Mouse (Mus musculus) stomach, embryonic 16.5 days (tissue): ENCODE measurements around the gene Ttc19. TPM values are rescaled to one million over a fixed set of nuclear protein-coding genes. Genes with fewer than 3 reads are reported as not detected.
"Not testable (repeated sequence)": the region's sequence is repeated elsewhere in the genome, so short reads cannot be mapped to it uniquely, and the experiment has no call there.

ENCODE experiments used
- ATAC-seq: fragments of 200-750 bp; cut with Nextera tagmentation; 2 replicates; pipeline ENCODE4 v1.8.0; 2017; ENCODE audit warnings: moderate number of reproducible peaks, moderate TSS enrichment; ENCODE audit not compliant: insufficient read depth, low FRiP score
- H3K27ac ChIP-seq: fragments of 300-500 bp; sonication (generic); 2 replicates; pipeline ENCODE4 v1.5.1; 2014; ENCODE audit warnings: low read length
- H3K27me3 ChIP-seq: fragments of 300-500 bp; sonication (generic); 2 replicates; pipeline ENCODE4 v1.6.1; 2014; ENCODE audit warnings: low read length, control low read depth, mixed read lengths; ENCODE audit not compliant: control insufficient read depth, insufficient read depth
- H3K36me3 ChIP-seq: fragments of 300-500 bp; sonication (generic); 2 replicates; pipeline ENCODE4 v1.6.1; 2014; ENCODE audit warnings: low read length; ENCODE audit not compliant: control insufficient read depth, insufficient read depth
- H3K4me1 ChIP-seq: fragments of 300-500 bp; sonication (generic); 2 replicates; pipeline ENCODE4 v1.6.1; 2014; ENCODE audit warnings: low read length, control low read depth, mixed read lengths; ENCODE audit not compliant: control insufficient read depth, insufficient read depth
- H3K4me2 ChIP-seq: fragments of 300-500 bp; sonication (generic); 2 replicates; pipeline ENCODE4 v1.6.1; 2014; ENCODE audit warnings: low read depth, low read length, mixed read lengths
- H3K4me3 ChIP-seq: fragments of 300-500 bp; sonication (generic); replicated peaks from 2 replicates; pipeline ENCODE4 v1.5.1; 2014; ENCODE audit warnings: mild to moderate bottlenecking, low read length
- H3K9ac ChIP-seq: fragments of 300-500 bp; sonication (generic); 2 replicates; pipeline ENCODE4 v1.6.1; 2014; ENCODE audit warnings: low read length
- H3K9me3 ChIP-seq: fragments of 300-500 bp; sonication (generic); replicated peaks from 2 replicates; pipeline ENCODE4 v1.6.1; 2016; ENCODE audit warnings: low read length, control low read depth; ENCODE audit not compliant: control insufficient read depth
- WGBS: fragments of 180-500 bp; shearing (Covaris S2); extraction: QIAGEN DNeasy Blood & Tissue Kit; methylation state at CpG from one replicate; pipeline ENCODE4 v1.1.7; 2014; 5-methylcytosine and 5-hydroxymethylcytosine counted together
- polyA plus RNA-seq: library from polyadenylated mRNA; unstranded; fragments of >200 nt; fragmentation: Nextera tagmentation; extraction: Ambion mirVana; gene quantifications from 2 replicates; pipeline ENCODE4 v1.2.1, GENCODE M21; 2015

Gene Ttc19
- polyA plus RNA-seq, 1 experiment from 2014 or later, result 14.9 TPM

- H3K4me2 ChIP-seq, result no peak overlapping the region
- 87% methylated on average over 2 of the region's 2 CpGs for WGBS
- H3K4me3 ChIP-seq, result no peak overlapping the region
- H3K9ac ChIP-seq, result no peak overlapping the region
- no peaks in the 10 kb centered on the region for H3K4me1 ChIP-seq
- H3K9me3 ChIP-seq, result no peaks in the 10 kb centered on the region
- H3K27me3 ChIP-seq, result no peaks in the 10 kb centered on the region
- ATAC-seq, result no peak
- H3K36me3 ChIP-seq, result peaks cover 20% of the 10 kb centered on the region
- no peak overlapping the region for H3K27ac ChIP-seq
Observed at GRCm38 (mm10) chr11:62355216-62355615, 73.9 kb downstream of the Ttc19 start.

GRCm38 (mm10) chr11:62366879-62367278 lies 85.6 kb downstream of the Ttc19 start:
- 90% methylated on average over 6 of the region's 6 CpGs for WGBS
- peaks cover 12% of the 10 kb centered on the region for H3K36me3 ChIP-seq
- no peak for ATAC-seq

GRCm38 (mm10) chr11:62369924-62370323 lies 88.7 kb downstream of the Ttc19 start:
- Histone ChIP-seq H3K4me3 (no peak overlapping the region), H3K4me1 (no peaks in the 10 kb centered on the region), H3K4me2 (no peak overlapping the region), H3K27ac (no peak overlapping the region), H3K36me3 (peaks cover 18% of the 10 kb centered on the region), H3K27me3 (no peaks in the 10 kb centered on the region), H3K9me3 (no peaks in the 10 kb centered on the region), H3K9ac (no peak overlapping the region)
- ATAC-seq, result no peak

More at GRCm38 (mm10) chr11:62366879-62367278, 85.6 kb downstream of the Ttc19 start:
- Histone ChIP-seq H3K9ac (no peak overlapping the region), H3K4me3 (no peak overlapping the region), H3K27ac (no peak overlapping the region), H3K9me3 (no peaks in the 10 kb centered on the region), H3K27me3 (no peaks in the 10 kb centered on the region), H3K4me1 (no peaks in the 10 kb centered on the region), H3K4me2 (no peak overlapping the region)

- WGBS, result 86% methylated on average over 2 of the region's 2 CpGs
- peaks cover 20% of the 10 kb centered on the region for H3K36me3 ChIP-seq
- ATAC-seq, result no peak
Observed at GRCm38 (mm10) chr11:62371776-62372175, 90.5 kb downstream of the Ttc19 start.

GRCm38 (mm10) chr11:62377202-62377851 lies 96.1 kb downstream of the Ttc19 start:
- not testable (repeated sequence) for H3K4me3 ChIP-seq, ATAC-seq, H3K4me2 ChIP-seq, H3K27me3 ChIP-seq, H3K9me3 ChIP-seq, H3K4me1 ChIP-seq, H3K9ac ChIP-seq, H3K27ac ChIP-seq
- peaks cover 26% of the 10 kb centered on the region; the same call in 1 of the 2 replicates for H3K36me3 ChIP-seq
- WGBS, result 79% methylated on average over 6 of the region's 6 CpGs

More at GRCm38 (mm10) chr11:62371776-62372175, 90.5 kb downstream of the Ttc19 start:
- Histone ChIP-seq H3K27me3 (no peaks in the 10 kb centered on the region), H3K4me2 (no peak overlapping the region), H3K9me3 (no peaks in the 10 kb centered on the region), H3K4me1 (no peaks in the 10 kb centered on the region), H3K4me3 (no peak overlapping the region), H3K9ac (no peak overlapping the region), H3K27ac (no peak overlapping the region)

Other genes with a start within 250 kb of the Ttc19 start
- 7.9 and 8.1 TPM in 2 replicates for gene Adora2b, start 32.5 kb upstream of the Ttc19 start, polyA plus RNA-seq
- 18.4 and 19.8 TPM in 2 replicates for gene Zswim7, start 98 bp upstream of the Ttc19 start, polyA plus RNA-seq
- 8.5 and 9.5 TPM in 2 replicates for gene Pigl, start 177.0 kb downstream of the Ttc19 start, polyA plus RNA-seq
- gene Ncor1, start 177.1 kb downstream of the Ttc19 start, polyA plus RNA-seq, result 45.0 and 52.7 TPM in 2 replicates